Mouse (Mus musculus): ENCODE results near the gene Olfr243. TPM values are rescaled to one million over a fixed set of nuclear protein-coding genes. Genes with fewer than 3 reads are reported as not detected.

Gene Olfr243
- polyA plus RNA-seq, 1 experiment from 2014 or later, result not detected

Other genes starting within 250 kb of the Olfr243 start
- not detected in 2 replicates for gene Olfr608, start 244.8 kb upstream of the Olfr243 start, polyA plus RNA-seq (2015; fragmentation: Nextera tagmentation; extraction: Ambion mirVana)
- gene Olfr609, start 216.6 kb upstream of the Olfr243 start, polyA plus RNA-seq (2015; fragmentation: Nextera tagmentation; extraction: Ambion mirVana), result not detected in 2 replicates
- not detected in 2 replicates for gene Olfr610, start 202.5 kb upstream of the Olfr243 start, polyA plus RNA-seq (2015; fragmentation: Nextera tagmentation; extraction: Ambion mirVana)
- gene Olfr611, start 193.8 kb upstream of the Olfr243 start, polyA plus RNA-seq (2015; fragmentation: Nextera tagmentation; extraction: Ambion mirVana), result not detected in 2 replicates
- gene Olfr612, start 172.0 kb upstream of the Olfr243 start, polyA plus RNA-seq (2015; fragmentation: Nextera tagmentation; extraction: Ambion mirVana), result not detected in 2 replicates
- not detected in 2 replicates for gene Olfr613, start 166.6 kb upstream of the Olfr243 start, polyA plus RNA-seq (2015; fragmentation: Nextera tagmentation; extraction: Ambion mirVana)
- not detected in 2 replicates for gene Olfr615, start 158.6 kb upstream of the Olfr243 start, polyA plus RNA-seq (2015; fragmentation: Nextera tagmentation; extraction: Ambion mirVana)
- not detected in 2 replicates for gene Olfr616, start 145.5 kb upstream of the Olfr243 start, polyA plus RNA-seq (2015; fragmentation: Nextera tagmentation; extraction: Ambion mirVana)
- not detected in 2 replicates for gene Olfr617, start 141.6 kb upstream of the Olfr243 start, polyA plus RNA-seq (2015; fragmentation: Nextera tagmentation; extraction: Ambion mirVana)
- gene Olfr618, start 124.6 kb upstream of the Olfr243 start, polyA plus RNA-seq (2015; fragmentation: Nextera tagmentation; extraction: Ambion mirVana), result not detected in 2 replicates
- not detected in 2 replicates for gene Olfr619, start 114.1 kb upstream of the Olfr243 start, polyA plus RNA-seq (2015; fragmentation: Nextera tagmentation; extraction: Ambion mirVana)
- gene Olfr620, start 102.1 kb upstream of the Olfr243 start, polyA plus RNA-seq (2015; fragmentation: Nextera tagmentation; extraction: Ambion mirVana), result not detected in 2 replicates
- gene Olfr622, start 72.0 kb upstream of the Olfr243 start, polyA plus RNA-seq (2015; fragmentation: Nextera tagmentation; extraction: Ambion mirVana), result not detected in 2 replicates
- gene Olfr623, start 51.0 kb upstream of the Olfr243 start, polyA plus RNA-seq (2015; fragmentation: Nextera tagmentation; extraction: Ambion mirVana), result not detected in 2 replicates
- 0.03 TPM in 1 of 2 replicates, not detected in the other for gene Olfr624, start 43.5 kb upstream of the Olfr243 start, polyA plus RNA-seq (2015; fragmentation: Nextera tagmentation; extraction: Ambion mirVana)
- not detected in 2 replicates for gene Olfr625-ps1, start 32.0 kb upstream of the Olfr243 start, polyA plus RNA-seq (2015; fragmentation: Nextera tagmentation; extraction: Ambion mirVana)
- not detected in 2 replicates for gene Olfr628, start 15.7 kb downstream of the Olfr243 start, polyA plus RNA-seq (2015; fragmentation: Nextera tagmentation; extraction: Ambion mirVana)
- gene Olfr629, start 30.3 kb downstream of the Olfr243 start, polyA plus RNA-seq (2015; fragmentation: Nextera tagmentation; extraction: Ambion mirVana), result not detected in 2 replicates
- gene Olfr630, start 42.7 kb downstream of the Olfr243 start, polyA plus RNA-seq (2015; fragmentation: Nextera tagmentation; extraction: Ambion mirVana), result not detected in 2 replicates
- not detected in 2 replicates for gene Olfr69, start 56.9 kb downstream of the Olfr243 start, polyA plus RNA-seq (2015; fragmentation: Nextera tagmentation; extraction: Ambion mirVana)
- not detected in 2 replicates for gene Olfr68, start 65.0 kb downstream of the Olfr243 start, polyA plus RNA-seq (2015; fragmentation: Nextera tagmentation; extraction: Ambion mirVana)
- not detected in 2 replicates for gene Olfr67, start 77.2 kb downstream of the Olfr243 start, polyA plus RNA-seq (2015; fragmentation: Nextera tagmentation; extraction: Ambion mirVana)
- 960 and 1,191 TPM in 2 replicates for gene Hbb-bt, start 99.3 kb downstream of the Olfr243 start, polyA plus RNA-seq (2015; fragmentation: Nextera tagmentation; extraction: Ambion mirVana)
- gene Hbb-bs, start 113.4 kb downstream of the Olfr243 start, polyA plus RNA-seq (2015; fragmentation: Nextera tagmentation; extraction: Ambion mirVana), result 1,844 and 2,278 TPM in 2 replicates
- not detected in 2 replicates for gene Hbb-bh2, start 125.8 kb downstream of the Olfr243 start, polyA plus RNA-seq (2015; fragmentation: Nextera tagmentation; extraction: Ambion mirVana)
- gene Hbb-bh1, start 128.5 kb downstream of the Olfr243 start, polyA plus RNA-seq (2015; fragmentation: Nextera tagmentation; extraction: Ambion mirVana), result 32.1 and 81.1 TPM in 2 replicates
- 3,762 and 4,630 TPM in 2 replicates for gene Hbb-y, start 138.5 kb downstream of the Olfr243 start, polyA plus RNA-seq (2015; fragmentation: Nextera tagmentation; extraction: Ambion mirVana)
- not detected in 2 replicates for gene Olfr66, start 171.6 kb downstream of the Olfr243 start, polyA plus RNA-seq (2015; fragmentation: Nextera tagmentation; extraction: Ambion mirVana)
- gene Olfr64, start 179.8 kb downstream of the Olfr243 start, polyA plus RNA-seq (2015; fragmentation: Nextera tagmentation; extraction: Ambion mirVana), result not detected in 2 replicates
- gene Olfr65, start 188.8 kb downstream of the Olfr243 start, polyA plus RNA-seq (2015; fragmentation: Nextera tagmentation; extraction: Ambion mirVana), result not detected in 2 replicates
- gene Olfr631, start 214.2 kb downstream of the Olfr243 start, polyA plus RNA-seq (2015; fragmentation: Nextera tagmentation; extraction: Ambion mirVana), result not detected in 2 replicates
- not detected in 2 replicates for gene Olfr632, start 219.7 kb downstream of the Olfr243 start, polyA plus RNA-seq (2015; fragmentation: Nextera tagmentation; extraction: Ambion mirVana)
- not detected in 2 replicates for gene Olfr633, start 229.8 kb downstream of the Olfr243 start, polyA plus RNA-seq (2015; fragmentation: Nextera tagmentation; extraction: Ambion mirVana)

Measured in forebrain, embryonic 13.5 days (tissue).